Mouse (Mus musculus) heart, adult 18-20 months (tissue): ENCODE data around the gene Gm44503. TPM values are rescaled to one million over a fixed set of nuclear protein-coding genes. Genes with fewer than 3 reads are reported as not detected.
A peak's percentile ranks its signal among the peaks of the same experiment; 100 is the strongest.

ENCODE experiments used
- DNase-seq, 2 experiments: peaks; one replicate each; pipeline ENCODE4 v3.0.0; 2021 to 2022; ENCODE audit warnings: mixed read lengths in 1 of 2
- long read RNA-seq, 2 experiments: library from polyadenylated mRNA; stranded (forward); transcript quantifications; one replicate each; pipeline ENCODE4 v2.0.0; 2021
- total RNA-seq, 2 experiments: library from RNA; stranded (reverse); gene quantifications; 2 replicates each; pipeline ENCODE4 v1.2.3; 2021

Gene Gm44503
- total RNA-seq = not detected
- long read RNA-seq, experiment 1, partial matches to known transcripts = 0 of 1 reads
- long read RNA-seq, experiment 1, other reads (novel, unspliced or antisense) = 1 of 1 reads
- long read RNA-seq, experiment 2 = 0 reads

- DNase-seq = peak; percentile 76 to 77
Measured at GRCm38 (mm10) chr9:72958521-72959450, at the start of gene Gm44503, which contains the start of gene Dyx1c1. Gene Gm44503, plus strand, starts transcription at chr9:72958852. Gene Dyx1c1, plus strand, starts transcription at chr9:72958785.

- no peak for DNase-seq
Measured at GRCm38 (mm10) chr9:72911381-72911780, 47.3 kb upstream of the Gm44503 start.

- DNase-seq = no peak
Measured at GRCm38 (mm10) chr9:72913551-72913950, 45.1 kb upstream of the Gm44503 start.

- no peak for DNase-seq
Measured at GRCm38 (mm10) chr9:72915728-72916127, 42.9 kb upstream of the Gm44503 start.

GRCm38 (mm10) chr9:72923068-72923467 lies 35.6 kb upstream of the Gm44503 start:
- DNase-seq = no peak

- peak; percentile 43 to 65 for DNase-seq
Measured at GRCm38 (mm10) chr9:72925021-72925934, 33.4 kb upstream of the Gm44503 start, which contains the start of gene Pygo1. Gene Pygo1, plus strand, starts transcription at chr9:72925645.

GRCm38 (mm10) chr9:72925935-72926258 lies 32.8 kb upstream of the Gm44503 start:
- DNase-seq = no peak

- DNase-seq = no peak
Measured at GRCm38 (mm10) chr9:72931166-72931790, 27.4 kb upstream of the Gm44503 start.

- DNase-seq = no peak
Measured at GRCm38 (mm10) chr9:72935309-72935708, 23.3 kb upstream of the Gm44503 start.

GRCm38 (mm10) chr9:72936301-72936700 lies 22.4 kb upstream of the Gm44503 start:
- no peak for DNase-seq

GRCm38 (mm10) chr9:72943424-72943823 lies 15.2 kb upstream of the Gm44503 start:
- DNase-seq = no peak

- no peak for DNase-seq
Measured at GRCm38 (mm10) chr9:72944286-72944685, 14.4 kb upstream of the Gm44503 start.

GRCm38 (mm10) chr9:72947010-72947409 lies 11.6 kb upstream of the Gm44503 start:
- no peak for DNase-seq

GRCm38 (mm10) chr9:72949572-72949971 lies 9.1 kb upstream of the Gm44503 start:
- DNase-seq = no peak

- DNase-seq = peak in 1 of 2 experiments; percentile 33
Measured at GRCm38 (mm10) chr9:72954746-72955145, 3.9 kb upstream of the Gm44503 start.

- DNase-seq = peak; percentile 27 to 57
Measured at GRCm38 (mm10) chr9:72955546-72955945, 3.1 kb upstream of the Gm44503 start.

GRCm38 (mm10) chr9:72961346-72961745 lies 2.7 kb downstream of the Gm44503 start:
- DNase-seq = no peak

GRCm38 (mm10) chr9:72961959-72962358 lies 3.3 kb downstream of the Gm44503 start:
- no peak for DNase-seq

GRCm38 (mm10) chr9:72968349-72969061 lies 9.9 kb downstream of the Gm44503 start:
- DNase-seq = peak; percentile 50 to 62

GRCm38 (mm10) chr9:72969874-72970273 lies 11.2 kb downstream of the Gm44503 start:
- DNase-seq = peak in 1 of 2 experiments; percentile 53

- DNase-seq = no peak
Measured at GRCm38 (mm10) chr9:72972435-72972834, 13.8 kb downstream of the Gm44503 start.
